Mouse (Mus musculus) megakaryocyte, embryonic 14.5 days (primary cell): ENCODE data around the gene Fgf4.

Source experiments
- FLI1 ChIP-seq: IDR thresholded peaks from 2 replicates; pipeline ENCODE4 v1.6.1; 2012; ENCODE audit warnings: low read length, inconsistent platforms, mixed read lengths
- GATA1 ChIP-seq: IDR thresholded peaks from 3 replicates; pipeline ENCODE4 v1.6.1; 2012; ENCODE audit warnings: mixed read lengths, low read length, inconsistent platforms, borderline replicate concordance

DNA sequence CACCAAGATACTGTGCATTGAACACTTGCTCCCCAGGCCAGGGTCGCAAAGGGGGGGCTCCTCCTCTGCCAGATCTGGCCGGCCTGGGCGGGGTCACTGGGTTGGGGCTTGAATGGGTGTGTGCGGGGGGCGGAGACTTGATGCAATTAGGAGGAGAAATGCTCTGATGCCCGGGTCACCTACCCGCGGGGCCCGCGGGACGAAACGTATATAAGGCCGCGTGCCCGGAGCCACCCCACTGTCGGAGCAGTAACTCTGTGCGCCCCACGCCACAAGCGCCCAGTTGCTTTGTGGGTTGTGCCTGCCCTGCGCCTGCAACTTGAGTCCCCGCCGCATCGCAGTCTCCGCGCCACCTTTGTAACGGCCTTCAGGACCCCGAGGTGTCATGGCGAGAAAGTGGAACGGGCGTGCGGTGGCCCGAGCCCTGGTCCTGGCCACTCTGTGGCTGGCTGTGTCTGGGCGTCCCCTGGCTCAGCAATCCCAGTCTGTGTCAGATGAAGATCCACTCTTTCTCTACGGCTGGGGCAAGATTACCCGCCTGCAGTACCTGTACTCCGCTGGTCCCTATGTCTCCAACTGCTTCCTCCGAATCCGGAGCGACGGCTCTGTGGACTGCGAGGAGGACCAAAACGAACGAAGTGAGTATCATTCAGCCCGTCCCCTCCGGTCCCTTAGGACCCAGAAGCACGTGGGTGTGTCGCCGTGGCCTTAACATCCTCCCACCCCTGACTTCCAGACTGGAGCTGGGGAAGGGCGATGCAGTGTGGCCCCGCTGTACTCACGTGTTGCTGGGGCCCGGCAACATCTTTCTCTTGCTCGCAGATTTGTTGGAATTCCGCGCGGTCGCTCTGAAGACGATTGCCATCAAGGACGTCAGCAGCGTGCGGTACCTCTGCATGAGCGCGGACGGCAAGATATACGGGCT lies 49.4 kb downstream of the Fgf4 start, which contains the start of gene Fgf15:
- TF ChIP-seq GATA1 (no peak), FLI1 (no peak)
